Mouse (Mus musculus) myocyte (in vitro differentiated cells): ENCODE data around the gene Actl10.

Experiments
- CEBPB ChIP-seq: IDR thresholded peaks from 2 replicates; pipeline ENCODE4 v1.6.1; 2011; ENCODE audit warnings: mild to moderate bottlenecking, moderate library complexity; ENCODE audit not compliant: poor library complexity, insufficient read depth, severe bottlenecking
- E2F4 ChIP-seq: IDR thresholded peaks from one replicate; pipeline ENCODE4 v1.6.1; 2011; ENCODE audit warnings: mild to moderate bottlenecking, control low read depth, moderate library complexity; ENCODE audit not compliant: insufficient read depth
- MAX ChIP-seq: IDR thresholded peaks from one replicate; pipeline ENCODE4 v1.6.1; 2011; ENCODE audit warnings: low read depth, mild to moderate bottlenecking, control low read depth
- MYOD1 ChIP-seq, 3 experiments: IDR thresholded peaks; one replicate each; pipeline ENCODE4 v1.6.1; 2011; ENCODE audit warnings: control low read depth in 2 of 3, low read depth in 2 of 3, mild to moderate bottlenecking in 2 of 3, moderate library complexity in 1 of 3; ENCODE audit not compliant: insufficient read length in 2 of 3, control insufficient read depth in 1 of 3
- POLR2A ChIP-seq: IDR thresholded peaks from one replicate; pipeline ENCODE4 v1.6.1; 2011; ENCODE audit warnings: low read depth, mild to moderate bottlenecking, control low read depth, moderate library complexity; ENCODE audit not compliant: insufficient read length
- POLR2AphosphoS2 ChIP-seq: IDR thresholded peaks from one replicate; pipeline ENCODE4 v1.6.1; 2011; ENCODE audit warnings: low read depth, control low read depth; ENCODE audit not compliant: insufficient read length
- REST ChIP-seq: IDR thresholded peaks from one replicate; pipeline ENCODE4 v1.6.1; 2011; ENCODE audit warnings: mild to moderate bottlenecking, control low read depth, moderate library complexity; ENCODE audit not compliant: insufficient read depth, insufficient read length
- TCF12 ChIP-seq: IDR thresholded peaks from one replicate; pipeline ENCODE4 v1.6.1; 2011; ENCODE audit warnings: mild to moderate bottlenecking, control low read depth; ENCODE audit not compliant: poor library complexity, insufficient read depth, severe bottlenecking
- TCF3 ChIP-seq: IDR thresholded peaks from one replicate; pipeline ENCODE4 v1.6.1; 2011; ENCODE audit warnings: low read depth, control low read depth; ENCODE audit not compliant: insufficient read length
- USF1 ChIP-seq: IDR thresholded peaks from one replicate; pipeline ENCODE4 v1.6.1; 2011; ENCODE audit warnings: low read depth, mild to moderate bottlenecking, control low read depth, moderate library complexity

GRCm38 (mm10) chr2:154567766-154568165, 16.2 kb downstream of the Actl10 start:
- TF ChIP-seq REST (no peak), CEBPB (no peak), POLR2A (no peak), POLR2AphosphoS2 (no peak), TCF3 (no peak), TCF12 (no peak), USF1 (no peak), MYOD1 (IDR thresholded peaks at IDR 0.05; ENCODE audit: control insufficient read depth in 1 of 3, insufficient read length in 2 of 3, low read depth in 2 of 3) (no peak), MAX (no peak), E2F4 (no peak)
